Mouse (Mus musculus) myocyte (in vitro differentiated cells): ENCODE measurements at regions not wholly inside any gene's neighbourhood (a gene's known extent, or its start where the extent isn't known, plus 50 kb on each side); places are given as distances from the start of the nearest gene placed in this dataset.

Experiments
- H3K27me3 ChIP-seq: one replicate; pipeline ENCODE4 v1.6.1; 2011; ENCODE audit not compliant: control insufficient read depth, insufficient read depth, insufficient read length
- H3K36me3 ChIP-seq: one replicate; pipeline ENCODE4 v1.6.1; 2011; ENCODE audit not compliant: control insufficient read depth, insufficient read depth
- H3K4me2 ChIP-seq: one replicate; pipeline ENCODE4 v1.6.1; 2011; ENCODE audit warnings: low read depth, control low read depth
- H3K4me3 ChIP-seq: one replicate; pipeline ENCODE4 v1.5.1; 2011; ENCODE audit warnings: mild to moderate bottlenecking, control low read depth, moderate library complexity
- H3K79me2 ChIP-seq: one replicate; pipeline ENCODE4 v1.6.1; 2011; ENCODE audit not compliant: control insufficient read depth, insufficient read depth
- H3ac ChIP-seq: one replicate; pipeline ENCODE4 v1.6.1; 2011; ENCODE audit not compliant: control insufficient read depth, insufficient read length
- CEBPB ChIP-seq: IDR thresholded peaks from 2 replicates; pipeline ENCODE4 v1.6.1; 2011; ENCODE audit warnings: mild to moderate bottlenecking, moderate library complexity; ENCODE audit not compliant: poor library complexity, insufficient read depth, severe bottlenecking
- E2F4 ChIP-seq: IDR thresholded peaks from one replicate; pipeline ENCODE4 v1.6.1; 2011; ENCODE audit warnings: mild to moderate bottlenecking, control low read depth, moderate library complexity; ENCODE audit not compliant: insufficient read depth
- MAX ChIP-seq: IDR thresholded peaks from one replicate; pipeline ENCODE4 v1.6.1; 2011; ENCODE audit warnings: low read depth, mild to moderate bottlenecking, control low read depth
- MYOD1 ChIP-seq, 3 experiments: IDR thresholded peaks; one replicate each; pipeline ENCODE4 v1.6.1; 2011; ENCODE audit warnings: control low read depth in 2 of 3, low read depth in 2 of 3, mild to moderate bottlenecking in 2 of 3, moderate library complexity in 1 of 3; ENCODE audit not compliant: insufficient read length in 2 of 3, control insufficient read depth in 1 of 3
- MYOG ChIP-seq, 3 experiments: IDR thresholded peaks; one replicate each; pipeline ENCODE4 v1.6.1; 2011; ENCODE audit warnings: control low read depth in 2 of 3, low read depth in 2 of 3, mild to moderate bottlenecking in 2 of 3; ENCODE audit not compliant: insufficient read length in 2 of 3, control insufficient read depth in 1 of 3, insufficient read depth in 1 of 3
- POLR2A ChIP-seq: IDR thresholded peaks from one replicate; pipeline ENCODE4 v1.6.1; 2011; ENCODE audit warnings: low read depth, mild to moderate bottlenecking, control low read depth, moderate library complexity; ENCODE audit not compliant: insufficient read length
- POLR2AphosphoS2 ChIP-seq: IDR thresholded peaks from one replicate; pipeline ENCODE4 v1.6.1; 2011; ENCODE audit warnings: low read depth, control low read depth; ENCODE audit not compliant: insufficient read length
- REST ChIP-seq: IDR thresholded peaks from one replicate; pipeline ENCODE4 v1.6.1; 2011; ENCODE audit warnings: mild to moderate bottlenecking, control low read depth, moderate library complexity; ENCODE audit not compliant: insufficient read depth, insufficient read length
- SRF ChIP-seq: IDR thresholded peaks from one replicate; pipeline ENCODE4 v1.6.1; 2011; ENCODE audit warnings: low read depth; ENCODE audit not compliant: control insufficient read depth, insufficient read length
- TCF12 ChIP-seq: IDR thresholded peaks from one replicate; pipeline ENCODE4 v1.6.1; 2011; ENCODE audit warnings: mild to moderate bottlenecking, control low read depth; ENCODE audit not compliant: poor library complexity, insufficient read depth, severe bottlenecking
- TCF3 ChIP-seq: IDR thresholded peaks from one replicate; pipeline ENCODE4 v1.6.1; 2011; ENCODE audit warnings: low read depth, control low read depth; ENCODE audit not compliant: insufficient read length
- USF1 ChIP-seq: IDR thresholded peaks from one replicate; pipeline ENCODE4 v1.6.1; 2011; ENCODE audit warnings: low read depth, mild to moderate bottlenecking, control low read depth, moderate library complexity

GRCm38 (mm10) chrX:12241751-12242150 is 81.6 kb upstream of the Bcor start:
- Histone ChIP-seq H3K27me3 (no peaks in the 10 kb centered on the region), H3K36me3 (no peaks in the 10 kb centered on the region), H3K4me3 (no peak overlapping the region), H3ac (no peak overlapping the region), H3K79me2 (no peaks in the 10 kb centered on the region), H3K4me2 (no peak overlapping the region)
- TF ChIP-seq TCF3 (no peak), MYOG (IDR thresholded peaks at IDR 0.05; ENCODE audit: control insufficient read depth in 1 of 3, insufficient read depth in 1 of 3, insufficient read length in 2 of 3, low read depth in 2 of 3) (no peak), CEBPB (no peak), E2F4 (no peak), MAX (no peak), MYOD1 (IDR thresholded peaks at IDR 0.05; ENCODE audit: control insufficient read depth in 1 of 3, insufficient read length in 2 of 3, low read depth in 2 of 3) (no peak), POLR2A (no peak)

- H3K27me3 ChIP-seq, result no peaks in the 10 kb centered on the region
- H3K4me2 ChIP-seq, result no peak overlapping the region
- no peak for TF ChIP-seq TCF12
- TF ChIP-seq POLR2A, result no peak
- no peak for TF ChIP-seq REST
- TF ChIP-seq SRF, result no peak
- TF ChIP-seq MYOG (IDR thresholded peaks at IDR 0.05; ENCODE audit: control insufficient read depth in 1 of 3, insufficient read depth in 1 of 3, insufficient read length in 2 of 3, low read depth in 2 of 3), result no peak
- no peak for TF ChIP-seq CEBPB
- TF ChIP-seq MYOD1 (IDR thresholded peaks at IDR 0.05; ENCODE audit: control insufficient read depth in 1 of 3, insufficient read length in 2 of 3, low read depth in 2 of 3), result no peak
- no peak for TF ChIP-seq MAX
- no peak for TF ChIP-seq TCF3
- no peak for TF ChIP-seq POLR2AphosphoS2
- no peak for TF ChIP-seq USF1
- no peak overlapping the region for H3ac ChIP-seq
- no peaks in the 10 kb centered on the region for H3K36me3 ChIP-seq
- H3K79me2 ChIP-seq, result no peaks in the 10 kb centered on the region
- no peak overlapping the region for H3K4me3 ChIP-seq
Measured at GRCm38 (mm10) chrX:12249071-12249470, 88.9 kb upstream of the Bcor start.

- no peaks in the 10 kb centered on the region for H3K27me3 ChIP-seq
- no peak overlapping the region for H3K4me3 ChIP-seq
- H3ac ChIP-seq, result no peak overlapping the region
- no peaks in the 10 kb centered on the region for H3K79me2 ChIP-seq
- H3K4me2 ChIP-seq, result no peak overlapping the region
- TF ChIP-seq TCF12, result no peak
- no peak for TF ChIP-seq REST
- TF ChIP-seq POLR2A, result no peak
- TF ChIP-seq MYOD1 (IDR thresholded peaks at IDR 0.05; ENCODE audit: control insufficient read depth in 1 of 3, insufficient read length in 2 of 3, low read depth in 2 of 3), result no peak
- TF ChIP-seq SRF, result no peak
- no peak for TF ChIP-seq E2F4
- TF ChIP-seq POLR2AphosphoS2, result no peak
- no peaks in the 10 kb centered on the region for H3K36me3 ChIP-seq
Measured at GRCm38 (mm10) chrX:12249911-12250310, 89.8 kb upstream of the Bcor start.

GRCm38 (mm10) chrX:12251853-12252679 is 91.9 kb upstream of the Bcor start:
- TF ChIP-seq TCF3, result no peak
- TF ChIP-seq CEBPB, result 0 out of 2 replicates have a peak, but pooled peaks have one; percentile 11
- TF ChIP-seq USF1, result no peak
- no peak for TF ChIP-seq SRF
- no peak for TF ChIP-seq REST
- no peak for TF ChIP-seq TCF12
- TF ChIP-seq MYOG (IDR thresholded peaks at IDR 0.05; ENCODE audit: control insufficient read depth in 1 of 3, insufficient read depth in 1 of 3, insufficient read length in 2 of 3, low read depth in 2 of 3), result no peak
- no peak for TF ChIP-seq MAX
- TF ChIP-seq POLR2AphosphoS2, result no peak
- peak in 2 of 3 experiments; percentile 64 to 69 for TF ChIP-seq MYOD1 (IDR thresholded peaks at IDR 0.05; ENCODE audit: control insufficient read depth in 1 of 3, insufficient read length in 2 of 3, low read depth in 2 of 3)
- TF ChIP-seq E2F4, result no peak
- no peak for TF ChIP-seq POLR2A
- Histone ChIP-seq H3ac (no peak overlapping the region), H3K4me2 (peak overlapping the region; percentile 73), H3K4me3 (peak overlapping the region; percentile 26), H3K27me3 (no peaks in the 10 kb centered on the region), H3K79me2 (no peaks in the 10 kb centered on the region), H3K36me3 (no peaks in the 10 kb centered on the region)

GRCm38 (mm10) chrX:12252680-12253021 is 92.5 kb upstream of the Bcor start:
- H3K4me2 ChIP-seq, result peak overlapping the region; percentile 73
- H3K36me3 ChIP-seq, result no peaks in the 10 kb centered on the region
- TF ChIP-seq POLR2A, result peak; percentile 21
- TF ChIP-seq USF1, result no peak
- TF ChIP-seq POLR2AphosphoS2, result no peak
- TF ChIP-seq MYOD1 (IDR thresholded peaks at IDR 0.05; ENCODE audit: control insufficient read depth in 1 of 3, insufficient read length in 2 of 3, low read depth in 2 of 3), result peak in 1 of 3 experiments; percentile 4
- H3K4me3 ChIP-seq, result peak overlapping the region; percentile 26
- H3K79me2 ChIP-seq, result no peaks in the 10 kb centered on the region
- no peaks in the 10 kb centered on the region for H3K27me3 ChIP-seq
- H3ac ChIP-seq, result no peak overlapping the region
